Mouse (Mus musculus): Measurements from ENCODE around the gene Gm49378. TPM values are rescaled to one million over a fixed set of nuclear protein-coding genes. Genes with fewer than 3 reads are reported as not detected.

The Gm49378 gene
- polyA plus RNA-seq, 1 experiment from 2014 or later, result 2.8 TPM

DNA sequence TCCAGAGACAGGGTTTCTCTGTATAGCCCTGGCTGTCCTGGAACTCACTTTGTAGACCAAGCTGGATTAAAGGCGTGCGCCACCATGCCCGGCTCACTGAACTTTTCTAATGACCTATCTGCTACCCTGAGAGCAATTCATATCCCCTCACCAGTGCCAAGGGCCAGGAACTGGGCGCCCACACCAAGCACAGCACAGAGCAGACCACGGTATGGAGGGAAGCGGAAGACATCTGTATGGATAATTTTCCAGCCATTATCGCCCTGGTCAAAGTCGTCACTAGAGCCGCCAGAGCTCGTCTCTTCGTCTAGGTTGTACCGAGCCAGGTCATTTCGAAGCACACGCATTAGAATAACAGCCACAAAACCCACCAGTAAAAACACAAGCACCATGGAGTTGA, 3.1 kb upstream of the Gm49378 start:
- 96% methylated on average over 14 of the region's 14 CpGs for WGBS
- no peak for DNase-seq (ENCODE audit: low spot score)
- H3K9me3 ChIP-seq (ENCODE audit: control insufficient read depth, low read length), result no peaks in the 10 kb centered on the region
- no peak overlapping the region for H3K4me3 ChIP-seq (replicated peaks; ENCODE audit: low read length)
- no peak overlapping the region for H3K4me2 ChIP-seq (replicated peaks)
- H3K36me3 ChIP-seq (replicated peaks; ENCODE audit: control insufficient read depth, insufficient read depth), result peaks cover 45% of the 10 kb centered on the region
- H3K27ac ChIP-seq, result no peak overlapping the region
- peaks cover 29% of the 10 kb centered on the region for H3K4me1 ChIP-seq (replicated peaks; ENCODE audit: control insufficient read depth, insufficient read depth, low read length)
- ATAC-seq (ENCODE audit: low FRiP score), result no peak
- no peak overlapping the region for H3K9ac ChIP-seq
- H3K27me3 ChIP-seq (ENCODE audit: control insufficient read depth, insufficient read depth, low read length), result no peaks in the 10 kb centered on the region

- Histone ChIP-seq H3K9me3 (ENCODE audit: control insufficient read depth, low read length) (no peaks in the 10 kb centered on the region), H3K27me3 (ENCODE audit: control insufficient read depth, insufficient read depth, low read length) (no peaks in the 10 kb centered on the region), H3K4me1 (replicated peaks; ENCODE audit: control insufficient read depth, insufficient read depth, low read length) (peaks cover 17% of the 10 kb centered on the region), H3K4me3 (replicated peaks; ENCODE audit: low read length) (peak within 1 kb of the TSS; percentile 69), H3K4me2 (replicated peaks) (peak within 1 kb of the TSS; percentile 90), H3K27ac (peak within 1 kb of the TSS; percentile 67), H3K36me3 (replicated peaks; ENCODE audit: control insufficient read depth, insufficient read depth) (peaks cover 80% of the 10 kb centered on the region), H3K9ac (peak within 1 kb of the TSS; percentile 81)
- WGBS, result 2% methylated on average over 33 of the region's 33 CpGs
- ATAC-seq (ENCODE audit: low FRiP score) (peak; percentile 91), DNase-seq (ENCODE audit: low spot score) (peak; percentile 89)
Observed at GRCm38 (mm10) chr14:55635523-55636007, 2.1 kb downstream of the Gm49378 start, which contains the start of gene Ipo4. TSS of gene Ipo4 (minus strand) at chr14:55635957.

- ATAC-seq (ENCODE audit: low FRiP score), result peak; percentile 7
- Histone ChIP-seq H3K4me3 (replicated peaks; ENCODE audit: low read length) (peak overlapping the region; percentile 69), H3K27me3 (ENCODE audit: control insufficient read depth, insufficient read depth, low read length) (no peaks in the 10 kb centered on the region), H3K4me2 (replicated peaks) (peak overlapping the region; percentile 90), H3K9ac (peak overlapping the region; percentile 81), H3K27ac (peak overlapping the region; percentile 67), H3K36me3 (replicated peaks; ENCODE audit: control insufficient read depth, insufficient read depth) (peaks cover 80% of the 10 kb centered on the region), H3K9me3 (ENCODE audit: control insufficient read depth, low read length) (no peaks in the 10 kb centered on the region), H3K4me1 (replicated peaks; ENCODE audit: control insufficient read depth, insufficient read depth, low read length) (peaks cover 17% of the 10 kb centered on the region)
- no peak for DNase-seq (ENCODE audit: low spot score)
- 6% methylated on average over 23 of the region's 23 CpGs for WGBS
Observed at GRCm38 (mm10) chr14:55634874-55635522, 2.7 kb downstream of the Gm49378 start.

DNA sequence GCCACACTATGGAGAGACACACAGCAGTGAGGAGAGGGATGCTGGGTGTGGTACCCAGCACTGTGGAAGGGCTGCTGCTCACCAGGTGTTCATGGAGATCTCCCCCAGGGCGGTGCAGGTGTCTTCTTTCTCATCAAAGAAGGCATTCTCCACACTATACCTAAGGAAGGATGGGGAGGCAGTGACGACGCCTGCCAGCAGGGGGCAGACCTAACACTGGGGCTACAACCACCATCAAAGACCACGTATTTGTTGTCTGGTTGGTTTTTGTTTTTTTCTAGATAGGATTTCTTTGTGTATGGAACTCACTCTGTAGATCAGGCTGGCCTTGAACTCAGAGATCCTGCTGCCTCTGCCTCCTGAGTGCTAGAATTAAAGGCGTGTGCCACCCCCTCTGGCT, 8.4 kb downstream of the Gm49378 start:
- Histone ChIP-seq H3K27me3 (ENCODE audit: control insufficient read depth, insufficient read depth, low read length) (no peaks in the 10 kb centered on the region), H3K4me3 (replicated peaks; ENCODE audit: low read length) (no peak overlapping the region), H3K9me3 (ENCODE audit: control insufficient read depth, low read length) (no peaks in the 10 kb centered on the region), H3K4me2 (replicated peaks) (no peak overlapping the region), H3K27ac (no peak overlapping the region), H3K9ac (no peak overlapping the region), H3K36me3 (replicated peaks; ENCODE audit: control insufficient read depth, insufficient read depth) (peaks cover 99% of the 10 kb centered on the region), H3K4me1 (replicated peaks; ENCODE audit: control insufficient read depth, insufficient read depth, low read length) (no peaks in the 10 kb centered on the region)
- no peak for ATAC-seq (ENCODE audit: low FRiP score)
- whole genome bisulfite sequencing, result 48% methylated on average over 5 of the region's 5 CpGs
- DNase-seq (ENCODE audit: low spot score), result no peak

DNA sequence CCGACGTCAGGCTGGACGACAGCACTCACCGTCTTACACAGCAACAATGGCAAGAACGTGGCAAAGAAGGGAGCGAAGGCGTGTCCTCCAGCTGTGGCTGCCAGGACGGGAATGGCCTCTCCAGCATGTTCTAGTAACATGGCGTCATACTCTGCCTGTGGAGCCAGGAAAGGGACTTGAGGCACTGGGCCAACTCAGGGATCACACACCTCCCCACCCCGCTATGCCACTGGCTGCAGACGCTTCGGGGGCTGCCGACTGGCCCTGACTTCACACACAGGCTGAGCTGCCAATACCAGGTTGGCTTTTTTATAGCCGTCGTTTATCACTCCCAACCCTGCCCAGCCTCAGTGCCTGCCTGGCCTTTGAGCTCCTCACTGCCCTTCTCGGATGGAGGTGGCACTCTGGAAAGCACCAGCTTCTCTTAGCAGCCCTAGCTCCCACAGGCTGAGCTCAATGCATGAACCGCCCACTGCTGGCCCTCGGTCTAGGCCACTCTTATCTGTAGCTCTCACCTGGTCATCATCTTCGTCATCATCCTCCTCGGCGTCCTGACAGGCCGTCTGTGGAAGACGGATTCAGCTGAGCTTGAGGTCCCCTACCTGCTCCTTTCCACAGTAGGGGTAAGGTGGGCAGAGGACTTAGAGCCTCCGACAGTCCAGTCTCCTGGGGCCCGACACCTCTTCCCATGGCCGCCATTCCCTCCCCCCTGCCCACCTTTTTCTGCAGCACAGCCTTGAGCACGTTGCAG, 9.4 kb downstream of the Gm49378 start:
- no peaks in the 10 kb centered on the region for H3K4me1 ChIP-seq (replicated peaks; ENCODE audit: control insufficient read depth, insufficient read depth, low read length)
- H3K36me3 ChIP-seq (replicated peaks; ENCODE audit: control insufficient read depth, insufficient read depth), result peaks cover 94% of the 10 kb centered on the region
- no peak overlapping the region for H3K4me3 ChIP-seq (replicated peaks; ENCODE audit: low read length)

GRCm38 (mm10) chr14:55618486-55619195, 19.1 kb downstream of the Gm49378 start:
- Histone ChIP-seq H3K4me2 (replicated peaks) (peak overlapping the region; percentile 39), H3K4me1 (replicated peaks; ENCODE audit: control insufficient read depth, insufficient read depth, low read length) (no peaks in the 10 kb centered on the region), H3K27me3 (ENCODE audit: control insufficient read depth, insufficient read depth, low read length) (no peaks in the 10 kb centered on the region), H3K36me3 (replicated peaks; ENCODE audit: control insufficient read depth, insufficient read depth) (no peaks in the 10 kb centered on the region), H3K9ac (peak overlapping the region; percentile 40), H3K4me3 (replicated peaks; ENCODE audit: low read length) (peak overlapping the region; percentile 28), H3K27ac (no peak overlapping the region), H3K9me3 (ENCODE audit: control insufficient read depth, low read length) (no peaks in the 10 kb centered on the region)
- DNase-seq (ENCODE audit: low spot score) (no peak), ATAC-seq (ENCODE audit: low FRiP score) (no peak)
- WGBS, result 56% methylated on average over 22 of the region's 22 CpGs

More for the DNA sequence above, 9.4 kb downstream of the Gm49378 start:
- Histone ChIP-seq H3K27me3 (ENCODE audit: control insufficient read depth, insufficient read depth, low read length) (no peaks in the 10 kb centered on the region), H3K4me2 (replicated peaks) (no peak overlapping the region), H3K9me3 (ENCODE audit: control insufficient read depth, low read length) (no peaks in the 10 kb centered on the region), H3K9ac (no peak overlapping the region), H3K27ac (no peak overlapping the region)
- DNase-seq (ENCODE audit: low spot score), result no peak
- 94% methylated on average over 27 of the region's 27 CpGs for WGBS
- ATAC-seq (ENCODE audit: low FRiP score), result no peak

DNA sequence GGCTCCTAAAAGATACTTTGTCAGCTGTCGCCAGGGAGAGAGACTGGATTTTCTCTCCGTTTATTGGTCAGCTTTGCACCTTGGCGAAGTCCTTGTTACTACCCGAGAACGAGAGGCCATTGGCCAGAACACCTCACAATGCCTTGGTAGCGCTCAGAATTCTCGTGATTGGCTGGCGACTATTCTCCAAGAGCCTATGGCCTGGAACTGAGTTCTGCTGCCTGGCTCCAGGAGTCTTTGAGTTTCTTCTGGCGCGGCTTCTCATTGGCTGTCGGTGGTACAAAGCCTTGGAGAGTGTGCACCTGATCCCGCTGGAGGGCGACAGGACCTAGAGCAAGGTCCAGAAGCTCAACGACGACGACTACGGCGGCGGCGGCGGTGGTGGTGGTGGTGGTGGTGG, 19.9 kb downstream of the Gm49378 start, which contains the start of gene Rec8:
Rec8 (plus strand) TSS at position 216 of the 400 bp plus-strand sequence.
- ATAC-seq (ENCODE audit: low FRiP score) (peak; percentile 78), DNase-seq (ENCODE audit: low spot score) (peak; percentile 44)
- Histone ChIP-seq H3K9me3 (ENCODE audit: control insufficient read depth, low read length) (no peaks in the 10 kb centered on the region), H3K4me1 (replicated peaks; ENCODE audit: control insufficient read depth, insufficient read depth, low read length) (no peaks in the 10 kb centered on the region), H3K4me2 (replicated peaks) (peak within 1 kb of the TSS; percentile 39), H3K9ac (peak within 1 kb of the TSS; percentile 40), H3K36me3 (replicated peaks; ENCODE audit: control insufficient read depth, insufficient read depth) (no peaks in the 10 kb centered on the region), H3K27me3 (ENCODE audit: control insufficient read depth, insufficient read depth, low read length) (no peaks in the 10 kb centered on the region), H3K27ac (no peak within 1 kb of the TSS), H3K4me3 (replicated peaks; ENCODE audit: low read length) (peak within 1 kb of the TSS; percentile 28)
- WGBS, result 21% methylated on average over 21 of the region's 21 CpGs

GRCm38 (mm10) chr14:55616844-55617243, 20.9 kb downstream of the Gm49378 start:
- WGBS, result 84% methylated on average over 2 of the region's 2 CpGs
- Histone ChIP-seq H3K4me2 (replicated peaks) (no peak overlapping the region), H3K4me3 (replicated peaks; ENCODE audit: low read length) (no peak overlapping the region), H3K9me3 (ENCODE audit: control insufficient read depth, low read length) (no peaks in the 10 kb centered on the region), H3K4me1 (replicated peaks; ENCODE audit: control insufficient read depth, insufficient read depth, low read length) (no peaks in the 10 kb centered on the region), H3K9ac (no peak overlapping the region), H3K27me3 (ENCODE audit: control insufficient read depth, insufficient read depth, low read length) (no peaks in the 10 kb centered on the region), H3K27ac (no peak overlapping the region), H3K36me3 (replicated peaks; ENCODE audit: control insufficient read depth, insufficient read depth) (no peaks in the 10 kb centered on the region)
- ATAC-seq (ENCODE audit: low FRiP score) (no peak), DNase-seq (ENCODE audit: low spot score) (no peak)

- no peak overlapping the region for H3K9ac ChIP-seq
- H3K27me3 ChIP-seq (ENCODE audit: control insufficient read depth, insufficient read depth, low read length), result no peaks in the 10 kb centered on the region
- peaks cover 2% of the 10 kb centered on the region; the same call in 1 of the 2 replicates for H3K36me3 ChIP-seq (replicated peaks; ENCODE audit: control insufficient read depth, insufficient read depth)
- H3K27ac ChIP-seq, result no peak overlapping the region
- no peak overlapping the region for H3K4me3 ChIP-seq (replicated peaks; ENCODE audit: low read length)
- WGBS, result 46% methylated on average over 2 of the region's 2 CpGs
- no peaks in the 10 kb centered on the region for H3K4me1 ChIP-seq (replicated peaks; ENCODE audit: control insufficient read depth, insufficient read depth, low read length)
- H3K9me3 ChIP-seq (ENCODE audit: control insufficient read depth, low read length), result no peaks in the 10 kb centered on the region
- DNase-seq (ENCODE audit: low spot score), result no peak
- H3K4me2 ChIP-seq (replicated peaks), result no peak overlapping the region
- ATAC-seq (ENCODE audit: low FRiP score), result no peak
Observed at GRCm38 (mm10) chr14:55615876-55616275, 21.8 kb downstream of the Gm49378 start.

Data from hindbrain, embryonic 14.5 days (tissue).